Mouse (Mus musculus): ENCODE data around the gene Arvcf.

GRCm38 (mm10) chr16:18380495-18381063, 32.6 kb downstream of the Arvcf start:
- TF ChIP-seq EP300 (IDR thresholded peaks at IDR 0.05; ENCODE audit: low read depth) (no peak), CTCF (IDR thresholded peaks at IDR 0.05; ENCODE audit: low read depth) (no peak)

All from liver, postnatal 0 days (tissue).